Mouse (Mus musculus) heart, postnatal 10 days (tissue): ENCODE data around the gene Tnfsfm13. TPM values are rescaled to one million over a fixed set of nuclear protein-coding genes. Genes with fewer than 3 reads are reported as not detected.
A peak's percentile ranks its signal among the peaks of the same experiment; 100 is the strongest.
"Not testable (repeated sequence)": the region's sequence is repeated elsewhere in the genome, so short reads cannot be mapped to it uniquely, and the experiment has no call there.

ENCODE experiments used
- DNase-seq, 2 experiments: peaks; one replicate each; pipeline ENCODE4 v3.0.0; 2021
- intact Hi-C: fragments of 180-260 bp; cut with DNase I; formaldehyde crosslinking; loops from one replicate; pipeline ENCODE4 v1.15.1; 2025
- total RNA-seq, 2 experiments: library from RNA; stranded (reverse); gene quantifications; 2 replicates each; pipeline ENCODE4 v1.2.3; 2021

The Tnfsfm13 gene
- total RNA-seq, 2 experiments from 2014 or later = 5.1 to 5.2 TPM

- intact Hi-C loops = no loop called here
- peak; percentile 91 to 92 for DNase-seq
Measured at GRCm38 (mm10) chr11:69706775-69707479, 11.0 kb upstream of the Tnfsfm13 start.

GRCm38 (mm10) chr11:69704613-69705010 is 8.7 kb upstream of the Tnfsfm13 start:
- no peak for DNase-seq
- intact Hi-C loops = no loop called here

- intact Hi-C loops = no loop called here
- no peak for DNase-seq
Measured at GRCm38 (mm10) chr11:69703814-69704612, 8.1 kb upstream of the Tnfsfm13 start.

DNA sequence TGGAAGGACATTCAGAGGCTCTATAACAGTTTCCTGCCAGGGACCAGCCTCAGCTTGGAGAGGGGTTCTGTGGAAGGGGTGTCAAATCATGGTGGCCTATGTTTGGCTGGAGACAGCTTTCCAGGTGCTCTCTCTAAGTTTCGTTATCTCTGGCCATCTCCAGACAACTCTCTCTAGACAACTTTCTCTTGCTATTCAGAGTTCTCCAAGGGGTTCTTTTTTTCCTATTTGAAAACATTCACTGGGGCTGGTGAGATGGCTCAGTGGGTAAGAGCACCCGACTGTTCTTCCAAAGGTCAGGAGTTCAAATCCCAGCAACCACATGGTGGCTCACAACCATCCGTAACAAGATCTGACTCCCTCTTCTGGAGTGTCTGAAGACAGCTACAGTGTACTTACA is 7.5 kb upstream of the Tnfsfm13 start:
- DNase-seq, intact Hi-C loops: not testable (repeated sequence)

GRCm38 (mm10) chr11:69702886-69703285 is 7.0 kb upstream of the Tnfsfm13 start:
- DNase-seq, intact Hi-C loops: not testable (repeated sequence)

DNA sequence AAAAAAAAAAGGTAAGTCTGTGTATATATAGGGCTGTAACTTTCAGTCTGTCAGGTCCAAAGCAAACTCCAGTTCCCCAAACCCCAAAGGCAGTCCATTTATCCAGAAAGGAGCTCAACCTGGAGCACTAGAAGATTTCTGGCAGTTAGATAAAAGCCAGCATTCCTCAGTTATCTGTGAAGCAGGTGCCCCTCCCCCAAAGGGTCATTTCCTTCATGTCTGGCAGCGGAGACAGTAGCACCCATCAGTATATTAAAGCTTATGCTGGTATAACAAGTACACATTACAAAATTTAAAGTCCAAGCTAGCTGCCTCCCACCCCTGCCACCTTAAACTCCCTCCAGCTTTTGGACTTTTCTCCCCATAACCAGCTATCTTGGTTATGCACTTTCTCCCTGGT is 3.7 kb upstream of the Tnfsfm13 start:
- intact Hi-C loops = no loop called here

DNA sequence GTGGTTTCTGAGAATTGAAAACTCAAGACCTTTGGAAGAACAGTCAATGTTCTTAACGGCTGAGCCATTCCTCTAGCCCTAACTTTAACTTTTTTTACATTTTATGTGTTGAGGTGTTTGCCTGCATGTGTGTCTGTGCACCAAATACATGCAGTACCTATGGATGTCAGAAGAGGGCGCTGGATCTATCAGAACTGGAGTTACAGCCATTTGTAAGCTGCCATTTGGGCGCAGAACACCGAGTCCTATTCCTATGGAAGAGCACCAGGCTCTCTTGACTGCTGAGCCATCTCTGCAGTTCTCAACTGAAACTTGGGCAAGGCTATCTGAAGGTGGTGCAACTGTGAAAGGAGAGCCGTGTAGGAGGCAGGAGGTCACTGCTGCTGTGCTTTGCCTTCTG is 2.7 kb upstream of the Tnfsfm13 start:
- no peak for DNase-seq
- intact Hi-C loops = no loop called here

More for the DNA sequence above, 3.7 kb upstream of the Tnfsfm13 start:
- no peak for DNase-seq

DNA sequence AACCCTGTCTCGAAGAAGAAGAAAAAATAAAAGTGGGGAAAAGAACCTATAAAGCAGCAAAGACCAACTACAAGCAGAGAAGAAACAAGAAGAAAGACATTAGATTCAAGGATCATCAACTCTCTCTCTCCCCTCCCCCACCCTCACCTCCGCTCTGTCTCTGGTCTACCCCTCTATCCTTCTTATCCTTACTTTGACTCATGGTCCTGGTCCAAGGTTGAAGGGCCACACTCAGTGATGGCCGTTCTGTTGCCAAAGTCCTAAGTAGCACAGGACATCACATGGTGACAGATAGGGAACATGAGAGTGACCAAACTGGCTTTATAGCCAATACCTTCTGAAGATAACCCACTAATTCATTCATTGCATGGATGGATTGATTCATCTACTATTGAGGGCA is 1.5 kb upstream of the Tnfsfm13 start:
- intact Hi-C loops = no loop called here

GRCm38 (mm10) chr11:69695046-69695360 is 895 bp downstream of the Tnfsfm13 start:
- DNase-seq = no peak
- intact Hi-C loops = no loop called here

More for the DNA sequence above, 1.5 kb upstream of the Tnfsfm13 start:
- no peak for DNase-seq

DNA sequence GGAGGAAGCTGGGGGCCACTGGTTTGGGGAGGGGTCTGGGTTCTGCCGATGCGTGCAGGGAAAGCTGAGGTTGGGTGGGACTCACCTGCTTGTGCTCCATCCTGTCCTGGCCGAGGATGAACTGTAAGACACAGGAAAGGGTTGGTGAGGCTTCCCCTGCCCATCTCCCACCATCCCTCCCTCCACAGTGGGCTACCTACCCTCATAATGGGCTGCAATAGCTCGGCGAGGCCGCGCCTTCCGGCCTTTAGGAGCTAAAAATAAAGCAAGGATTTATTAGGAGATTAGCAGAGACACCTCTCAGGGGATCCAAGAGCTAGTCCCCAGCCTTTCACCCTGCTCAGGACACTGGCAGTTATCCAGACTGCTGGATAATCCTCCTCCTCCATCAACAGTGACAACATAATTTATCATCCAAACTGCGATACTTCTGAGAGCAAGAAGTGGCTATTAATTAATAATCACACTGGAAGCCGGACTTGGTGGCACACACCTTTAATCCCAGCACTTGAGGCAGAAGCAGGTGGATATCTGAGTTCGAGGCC is 2.4 kb downstream of the Tnfsfm13 start:
- intact Hi-C loops = no loop called here
- no peak for DNase-seq

GRCm38 (mm10) chr11:69692863-69693262 is 3.0 kb downstream of the Tnfsfm13 start:
- intact Hi-C loops = no loop called here
- no peak for DNase-seq

DNA sequence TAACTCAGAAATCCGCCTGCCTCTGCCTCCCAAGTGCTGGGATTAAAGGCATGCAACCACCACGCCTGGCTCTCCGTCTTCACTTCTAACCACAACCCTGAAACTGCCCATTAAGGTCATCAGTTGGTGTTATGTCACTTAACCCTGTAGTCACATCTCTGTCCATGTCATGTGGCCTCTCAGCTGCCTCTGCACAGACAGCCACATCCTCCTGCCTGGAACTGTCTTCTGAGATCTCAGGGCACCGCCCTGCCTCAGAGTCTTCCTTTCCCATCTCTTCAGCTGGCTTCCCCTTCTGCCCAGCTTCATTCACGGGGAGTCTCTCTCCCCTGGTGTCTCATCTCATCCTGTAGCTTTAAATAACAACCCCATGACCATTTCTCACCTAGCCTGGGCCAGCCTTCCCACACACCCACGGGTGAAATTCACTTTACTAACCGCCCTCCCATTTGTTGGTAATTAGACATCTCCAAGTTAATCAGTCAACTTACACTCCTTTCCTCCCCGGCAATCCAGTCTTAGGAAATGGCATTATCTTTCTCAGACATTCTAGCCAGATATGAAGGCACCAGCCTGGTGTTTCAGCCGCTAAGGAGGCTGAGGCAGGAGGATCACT is 3.6 kb downstream of the Tnfsfm13 start:
- no peak for DNase-seq
- intact Hi-C loops = no loop called here

DNA sequence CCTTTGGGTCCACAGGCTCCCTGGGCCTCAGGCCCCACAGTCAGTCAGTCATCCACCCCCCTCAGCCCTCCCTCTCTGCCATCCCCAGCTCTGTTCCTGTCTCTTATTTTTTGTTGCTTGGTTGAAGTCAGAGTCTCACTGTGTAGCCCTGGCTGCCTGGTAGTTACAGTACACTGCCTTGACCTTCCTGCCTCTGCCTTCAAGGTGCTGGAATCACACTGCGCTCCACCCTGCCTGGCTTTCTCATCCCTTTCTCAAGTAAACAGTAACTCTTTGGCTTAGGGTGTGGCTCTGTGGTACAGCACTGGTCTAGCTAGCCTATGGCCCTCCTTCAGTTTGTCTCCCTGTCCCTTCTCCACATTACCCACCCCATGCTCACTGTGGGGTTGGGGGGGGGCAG is 6.0 kb downstream of the Tnfsfm13 start:
- no peak for DNase-seq
- intact Hi-C loops = no loop called here

DNA sequence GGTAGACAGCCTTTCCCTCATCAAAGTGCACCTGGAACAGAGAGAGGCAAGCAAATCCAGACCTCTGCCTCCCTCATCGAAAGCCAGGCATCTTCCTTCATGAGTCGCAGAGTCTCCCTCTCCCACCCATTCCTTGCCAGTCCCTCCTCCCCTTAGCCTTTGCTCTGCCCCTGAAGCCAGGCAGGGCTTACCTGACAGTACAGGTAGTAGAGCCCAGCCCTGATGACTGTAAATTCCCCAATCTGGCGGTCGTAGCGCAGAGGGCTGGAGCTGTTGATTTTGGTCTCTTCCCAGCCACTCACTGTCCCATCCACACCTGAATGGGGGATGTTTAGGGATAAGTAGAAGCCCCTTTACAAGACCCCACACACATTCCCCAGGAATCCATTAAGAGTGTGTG is 8.8 kb downstream of the Tnfsfm13 start:
- intact Hi-C loops = no loop called here
- no peak for DNase-seq

DNA sequence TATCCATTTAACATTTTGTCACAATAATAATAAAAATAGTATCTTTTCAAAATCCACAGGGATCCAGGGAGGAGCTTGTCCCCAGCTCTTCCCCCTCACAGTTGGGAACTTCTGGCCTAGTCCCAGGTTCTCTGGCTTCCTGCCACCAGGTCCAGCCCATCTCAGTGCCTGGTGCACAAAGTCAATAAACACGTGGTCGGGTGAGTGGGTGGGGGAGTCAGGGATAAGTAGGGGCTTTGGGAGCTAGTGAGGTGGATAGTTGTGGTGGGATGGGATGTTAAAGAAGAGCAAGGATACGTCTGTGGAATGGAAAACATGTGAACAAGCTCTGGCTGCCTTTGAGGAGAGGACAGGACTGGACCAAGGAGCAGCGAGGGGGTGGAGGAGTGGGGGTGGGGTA is 9.5 kb downstream of the Tnfsfm13 start:
- peak; percentile 86 to 90 for DNase-seq
- intact Hi-C loops = no loop called here

- intact Hi-C loops = no loop called here
- DNase-seq = peak; percentile 89 to 90
Measured at GRCm38 (mm10) chr11:69685526-69686148, 10.3 kb downstream of the Tnfsfm13 start, which contains the start of gene Tnfsf13. Gene Tnfsf13, minus strand, starts transcription at chr11:69685784.

DNA sequence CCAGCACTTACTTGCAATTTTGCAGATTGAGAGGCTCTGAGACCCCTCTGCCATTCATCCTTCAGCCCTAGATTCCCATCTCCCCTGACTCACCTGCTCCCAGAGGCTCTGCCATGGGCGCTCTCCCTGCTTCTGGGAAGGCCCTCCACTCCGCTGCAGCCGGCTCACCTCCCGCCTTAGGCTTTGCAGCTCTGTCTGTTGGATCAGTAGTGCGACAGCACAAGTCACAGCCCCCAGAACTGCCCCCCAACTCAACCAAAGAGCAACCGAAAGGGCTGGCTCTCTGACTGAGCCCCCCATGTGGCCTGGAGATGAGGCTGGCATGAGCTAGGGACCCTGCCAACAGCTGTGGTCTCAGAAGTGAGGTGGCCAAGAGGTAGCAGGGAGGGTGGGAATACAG is 11.0 kb downstream of the Tnfsfm13 start:
- no peak for DNase-seq
- intact Hi-C loops = no loop called here

DNA sequence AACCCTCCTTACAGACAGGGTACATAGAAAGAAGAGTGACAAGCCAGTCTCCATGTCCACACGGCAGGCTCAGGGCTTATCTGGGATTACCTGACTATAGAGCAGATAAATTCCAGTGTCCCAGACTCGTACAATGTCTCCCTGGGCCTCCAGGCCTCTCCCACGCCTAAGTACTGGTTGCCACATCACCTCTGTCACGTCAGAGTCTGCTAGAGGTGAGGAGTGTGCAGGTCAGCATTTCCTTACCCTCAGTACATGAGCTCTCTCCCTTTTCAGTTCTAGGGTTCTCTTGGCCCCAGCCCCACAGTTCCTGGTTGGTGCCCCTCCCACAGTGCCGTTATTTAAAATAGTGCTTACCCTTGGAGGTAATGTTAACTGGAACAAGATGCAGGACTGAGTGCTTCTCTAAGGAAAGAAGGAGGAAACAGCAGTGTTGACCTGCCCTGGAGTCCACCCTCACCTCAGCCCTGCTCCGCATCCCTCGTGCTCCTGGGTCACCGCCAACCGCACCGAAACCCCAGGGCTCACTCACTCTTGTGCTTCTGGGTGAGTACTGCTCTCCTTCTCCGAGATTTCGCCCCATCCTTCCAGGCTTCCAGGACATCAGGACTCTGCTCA is 11.7 kb downstream of the Tnfsfm13 start:
- intact Hi-C loops = no loop called here

DNA sequence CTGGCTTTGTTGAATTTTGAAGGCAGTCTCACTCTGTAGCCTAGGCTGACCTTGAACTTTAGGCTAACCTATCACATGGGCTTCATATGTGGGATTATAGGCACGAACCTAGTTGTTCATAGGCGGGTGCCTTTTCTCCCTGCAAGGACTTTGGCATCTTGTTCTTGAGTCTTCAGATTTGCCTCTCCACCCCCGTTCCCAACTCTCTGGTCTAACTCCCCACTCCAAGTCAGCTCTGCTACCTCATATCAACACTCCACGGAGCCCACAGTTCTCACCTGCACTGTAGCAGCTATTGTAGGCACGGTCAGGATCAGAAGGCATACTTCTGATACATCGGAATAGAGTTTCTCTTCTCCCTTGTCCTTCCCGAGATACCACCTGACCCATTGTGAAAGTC is 12.3 kb downstream of the Tnfsfm13 start:
- no peak for DNase-seq
- intact Hi-C loops = loop anchor here (1.0 kb wide), 1 partner anchor 73 kb away; no protein-coding TSS in a partner anchor

More for the DNA sequence above, 11.7 kb downstream of the Tnfsfm13 start:
- no peak for DNase-seq

- intact Hi-C loops = loop anchor here (1.0 kb wide), 3 partner anchors 32 to 194 kb away; no protein-coding TSS in a partner anchor
Measured at GRCm38 (mm10) chr11:69682840-69683533, 12.9 kb downstream of the Tnfsfm13 start.

More at GRCm38 (mm10) chr11:69682840-69683533, 12.9 kb downstream of the Tnfsfm13 start:
- peak; percentile 94 to 96 for DNase-seq
